Mouse (Mus musculus): ENCODE measurements around the gene Slc7a5.

- TF ChIP-seq POLR2A (IDR thresholded peaks at IDR 0.05; ENCODE audit: borderline replicate concordance, extremely low read depth, insufficient read depth, insufficient read length, poor library complexity, severe bottlenecking), result no peak
- TF ChIP-seq CTCF (IDR thresholded peaks at IDR 0.05; ENCODE audit: borderline replicate concordance, extremely low read depth, insufficient read depth, insufficient read length), result no peak
Measured at GRCm38 (mm10) chr8:121880818-121881217, 26.7 kb downstream of the Slc7a5 start.
